Mouse (Mus musculus): ENCODE measurements at regions not wholly inside any gene's neighbourhood (a gene's known extent, or its start where the extent isn't known, plus 50 kb on each side); places are given as distances from the start of the nearest gene placed in this dataset.

DNA sequence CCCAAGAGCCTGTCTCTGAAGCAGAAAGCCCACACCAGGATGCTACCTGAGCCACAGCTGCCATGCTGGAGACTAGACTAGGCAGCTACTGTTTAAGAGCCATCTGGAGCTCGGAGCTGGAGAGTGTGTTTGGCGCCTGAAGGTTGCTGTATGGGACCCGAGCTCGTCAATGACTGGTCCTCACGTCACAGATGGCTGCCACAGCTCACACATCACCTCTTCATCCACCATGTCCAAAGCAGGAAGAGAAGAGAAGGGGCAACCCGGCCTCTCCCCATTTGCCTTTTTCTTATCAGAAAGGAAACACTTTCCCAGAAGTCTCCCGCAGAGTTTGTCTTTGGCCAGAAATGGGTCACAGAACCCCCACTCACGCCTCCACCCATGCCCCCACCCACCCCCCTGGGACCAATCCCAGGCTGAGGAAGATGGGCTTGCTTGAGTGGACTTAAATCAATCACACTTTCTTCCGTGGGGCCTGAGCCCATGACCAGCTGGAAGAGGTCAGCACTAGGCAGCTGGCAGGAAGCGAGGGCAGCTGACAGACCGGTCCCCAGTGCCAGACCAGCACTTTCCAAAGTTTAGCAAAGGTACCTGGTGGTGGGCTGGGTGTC lies 53.5 kb upstream of the Ptpn1 start:
- ATAC-seq (ENCODE audit: low read depth) (no peak), DNase-seq (ENCODE audit: low spot score) (no peak)
- WGBS = 43% methylated on average over 11 of the region's 11 CpGs
- 0 out of 2 replicates have a peak, but pooled peaks cover 4% of the 10 kb centered on the region for H3K9me3 ChIP-seq (ENCODE audit: control insufficient read depth, low read length)
- no peaks in the 10 kb centered on the region for H3K4me1 ChIP-seq (ENCODE audit: control insufficient read depth, insufficient read depth, low read length)
- no peaks in the 10 kb centered on the region for H3K36me3 ChIP-seq (ENCODE audit: control insufficient read depth, insufficient read depth, low read length)
- H3K27ac ChIP-seq (replicated peaks; ENCODE audit: low read depth, low read length) = no peak overlapping the region
- no peak overlapping the region for H3K4me3 ChIP-seq (ENCODE audit: low read depth, low read length)
- H3K9ac ChIP-seq (ENCODE audit: low read depth, low read length) = no peak overlapping the region
- H3K27me3 ChIP-seq (replicated peaks; ENCODE audit: control insufficient read depth, insufficient read depth, low read length) = no peaks in the 10 kb centered on the region
- H3K4me2 ChIP-seq (ENCODE audit: low read depth, low read length) = no peak overlapping the region

DNA sequence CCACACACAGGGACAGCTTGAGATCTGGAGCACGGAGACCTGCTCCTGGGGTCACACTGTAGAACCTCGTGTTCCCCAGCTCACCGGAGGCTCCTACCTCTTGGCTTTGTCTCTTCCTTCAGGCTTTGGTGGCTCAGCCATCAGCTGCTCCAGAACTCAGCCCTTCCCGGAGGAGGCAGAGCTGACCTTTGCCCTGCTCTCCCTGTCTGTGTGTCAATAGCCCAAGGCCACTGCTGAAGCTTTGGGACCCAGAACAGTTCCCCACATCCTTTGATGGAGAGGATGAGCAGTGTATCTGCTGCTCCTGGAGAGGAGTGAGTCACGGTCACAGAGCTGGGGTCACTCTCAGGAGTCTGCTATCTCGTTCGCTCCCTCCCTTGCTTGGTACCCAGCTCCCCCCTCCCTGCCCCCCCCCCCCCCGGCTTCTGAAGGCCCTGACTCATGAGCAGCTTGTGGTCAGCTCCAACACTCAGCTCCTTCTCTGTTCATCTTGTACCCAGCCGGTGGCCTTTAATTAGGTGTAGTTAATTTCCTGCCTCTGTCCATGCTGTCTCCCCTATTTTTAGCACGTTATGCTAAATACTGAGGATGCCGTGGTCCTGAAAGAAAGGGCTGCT lies 54.5 kb upstream of the Ptpn1 start:
- no peak for ATAC-seq (ENCODE audit: low read depth)
- no peaks in the 10 kb centered on the region for H3K36me3 ChIP-seq (ENCODE audit: control insufficient read depth, insufficient read depth, low read length)

DNA sequence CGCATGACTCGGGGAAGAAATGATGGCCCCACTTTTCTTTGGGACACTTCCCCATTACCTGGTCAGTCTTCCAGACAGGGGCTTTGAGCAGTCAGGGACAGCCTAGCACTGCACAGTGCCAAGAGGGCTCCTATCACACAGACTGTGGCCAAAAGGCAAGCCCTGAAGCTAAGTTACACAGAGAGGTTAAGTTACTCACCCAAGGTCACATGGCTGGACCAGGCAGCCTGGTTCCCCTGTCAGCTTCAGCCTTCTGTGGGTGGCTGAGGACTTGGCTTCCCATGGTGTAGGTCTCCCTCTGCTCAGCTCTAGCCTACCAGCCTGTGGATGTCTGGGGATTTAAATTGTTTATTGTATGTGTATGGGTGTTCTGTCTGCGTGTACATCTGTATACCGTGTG lies 59.4 kb upstream of the Ptpn1 start:
- Histone ChIP-seq H3K9me3 (ENCODE audit: control insufficient read depth, low read length) (no peaks in the 10 kb centered on the region), H3K27ac (replicated peaks; ENCODE audit: low read depth, low read length) (no peak overlapping the region), H3K27me3 (replicated peaks; ENCODE audit: control insufficient read depth, insufficient read depth, low read length) (no peaks in the 10 kb centered on the region), H3K4me3 (ENCODE audit: low read depth, low read length) (no peak overlapping the region), H3K36me3 (ENCODE audit: control insufficient read depth, insufficient read depth, low read length) (no peaks in the 10 kb centered on the region), H3K4me2 (ENCODE audit: low read depth, low read length) (no peak overlapping the region), H3K4me1 (ENCODE audit: control insufficient read depth, insufficient read depth, low read length) (no peaks in the 10 kb centered on the region), H3K9ac (ENCODE audit: low read depth, low read length) (no peak overlapping the region)
- ATAC-seq (ENCODE audit: low read depth) (no peak), DNase-seq (ENCODE audit: low spot score) (no peak)
- 89% methylated on average over 4 of the region's 4 CpGs for WGBS

More for the DNA sequence above, 54.5 kb upstream of the Ptpn1 start:
- Histone ChIP-seq H3K9ac (ENCODE audit: low read depth, low read length) (no peak overlapping the region), H3K27me3 (replicated peaks; ENCODE audit: control insufficient read depth, insufficient read depth, low read length) (no peaks in the 10 kb centered on the region), H3K4me3 (ENCODE audit: low read depth, low read length) (no peak overlapping the region), H3K4me2 (ENCODE audit: low read depth, low read length) (no peak overlapping the region), H3K27ac (replicated peaks; ENCODE audit: low read depth, low read length) (no peak overlapping the region), H3K9me3 (ENCODE audit: control insufficient read depth, low read length) (0 out of 2 replicates have a peak, but pooled peaks cover under 1% of the 10 kb centered on the region), H3K4me1 (ENCODE audit: control insufficient read depth, insufficient read depth, low read length) (no peaks in the 10 kb centered on the region)
- no peak for DNase-seq (ENCODE audit: low spot score)
- 41% methylated on average over 11 of the region's 11 CpGs for WGBS

DNA sequence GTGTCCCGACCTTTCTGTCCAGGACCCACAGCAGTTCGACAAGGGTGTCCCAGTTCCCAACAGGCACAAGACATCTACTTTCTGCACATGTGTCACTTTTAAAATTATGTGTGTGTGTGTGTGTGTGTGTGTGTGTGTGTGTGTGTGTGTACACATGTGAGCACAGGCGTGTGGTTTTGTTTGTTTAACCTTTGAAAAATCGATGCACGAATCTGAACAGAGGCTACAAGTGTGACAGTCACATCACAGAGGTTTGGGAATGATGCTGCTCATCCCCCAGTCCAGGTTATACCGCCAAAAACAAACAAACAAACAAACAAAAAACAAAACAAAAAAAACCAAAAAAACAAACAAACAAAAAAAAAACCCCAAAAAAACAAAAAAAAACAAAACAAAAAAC lies 61.7 kb upstream of the Ptpn1 start:
- DNase-seq (ENCODE audit: low spot score) (no peak), ATAC-seq (ENCODE audit: low read depth) (no peak)
- Histone ChIP-seq H3K36me3 (ENCODE audit: control insufficient read depth, insufficient read depth, low read length) (no peaks in the 10 kb centered on the region), H3K27me3 (replicated peaks; ENCODE audit: control insufficient read depth, insufficient read depth, low read length) (no peaks in the 10 kb centered on the region), H3K27ac (replicated peaks; ENCODE audit: low read depth, low read length) (no peak overlapping the region), H3K4me3 (ENCODE audit: low read depth, low read length) (no peak overlapping the region), H3K9ac (ENCODE audit: low read depth, low read length) (no peak overlapping the region), H3K9me3 (ENCODE audit: control insufficient read depth, low read length) (no peaks in the 10 kb centered on the region), H3K4me2 (ENCODE audit: low read depth, low read length) (no peak overlapping the region), H3K4me1 (ENCODE audit: control insufficient read depth, insufficient read depth, low read length) (peaks cover 12% of the 10 kb centered on the region)
- WGBS = 82% methylated on average over 6 of the region's 6 CpGs

DNA sequence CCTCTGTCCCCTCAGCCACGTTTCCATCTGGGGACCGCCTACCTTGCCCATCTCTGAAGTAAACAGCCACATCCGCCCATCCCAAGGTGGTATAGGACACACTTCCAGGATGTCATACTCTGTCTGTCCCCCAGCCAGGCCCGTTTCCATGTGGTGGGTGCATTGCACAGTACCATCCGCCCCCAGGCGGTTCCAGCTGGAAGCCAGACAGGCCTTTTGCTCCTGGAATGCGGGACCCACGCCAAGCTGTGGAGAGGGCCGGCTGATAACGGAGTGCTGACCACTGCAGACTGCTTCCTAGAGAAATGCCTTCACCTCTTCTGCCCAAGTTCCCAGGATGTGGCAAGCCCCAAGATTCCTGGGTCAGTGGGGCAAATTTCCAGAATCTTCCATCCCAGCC lies 65.1 kb upstream of the Ptpn1 start:
- DNase-seq (ENCODE audit: low spot score) (peak; percentile 86), ATAC-seq (ENCODE audit: low read depth) (peak; percentile 64; the same call in 1 of the 2 replicates)
- H3K4me2 ChIP-seq (ENCODE audit: low read depth, low read length) = no peak overlapping the region
- no peaks in the 10 kb centered on the region for H3K27me3 ChIP-seq (replicated peaks; ENCODE audit: control insufficient read depth, insufficient read depth, low read length)
- H3K27ac ChIP-seq (replicated peaks; ENCODE audit: low read depth, low read length) = 0 out of 2 replicates have a peak overlapping the region, but pooled peaks have one; percentile 28
- no peaks in the 10 kb centered on the region for H3K9me3 ChIP-seq (ENCODE audit: control insufficient read depth, low read length)
- H3K4me1 ChIP-seq (ENCODE audit: control insufficient read depth, insufficient read depth, low read length) = peaks cover 17% of the 10 kb centered on the region
- H3K36me3 ChIP-seq (ENCODE audit: control insufficient read depth, insufficient read depth, low read length) = no peaks in the 10 kb centered on the region
- WGBS = 32% methylated on average over 10 of the region's 10 CpGs
- no peak overlapping the region for H3K9ac ChIP-seq (ENCODE audit: low read depth, low read length)
- no peak overlapping the region for H3K4me3 ChIP-seq (ENCODE audit: low read depth, low read length)

DNA sequence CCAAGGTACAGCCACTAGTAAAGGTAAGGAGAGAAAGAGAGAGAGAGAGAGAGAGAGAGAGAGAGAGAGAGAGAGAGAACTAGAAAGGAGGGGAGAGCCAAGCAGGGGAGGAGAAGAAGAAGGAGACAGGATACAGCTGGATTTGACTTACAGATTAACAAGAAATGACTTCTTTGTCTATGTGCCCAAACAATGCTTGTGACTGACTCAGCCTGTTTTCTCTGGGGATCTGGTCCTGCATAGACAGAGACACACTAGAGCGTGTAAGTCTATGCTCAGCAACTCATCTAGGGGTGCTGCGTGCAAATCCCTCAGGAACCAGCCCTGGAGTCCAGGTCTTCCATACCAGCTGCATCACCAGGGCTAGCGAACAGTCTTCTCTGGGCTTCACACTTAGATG lies 66.3 kb upstream of the Ptpn1 start:
- Histone ChIP-seq H3K9ac (ENCODE audit: low read depth, low read length) (no peak overlapping the region), H3K27me3 (replicated peaks; ENCODE audit: control insufficient read depth, insufficient read depth, low read length) (no peaks in the 10 kb centered on the region), H3K4me3 (ENCODE audit: low read depth, low read length) (no peak overlapping the region), H3K9me3 (ENCODE audit: control insufficient read depth, low read length) (no peaks in the 10 kb centered on the region), H3K36me3 (ENCODE audit: control insufficient read depth, insufficient read depth, low read length) (no peaks in the 10 kb centered on the region), H3K27ac (replicated peaks; ENCODE audit: low read depth, low read length) (no peak overlapping the region), H3K4me2 (ENCODE audit: low read depth, low read length) (no peak overlapping the region), H3K4me1 (ENCODE audit: control insufficient read depth, insufficient read depth, low read length) (peaks cover 22% of the 10 kb centered on the region)
- DNase-seq (ENCODE audit: low spot score) = no peak
- 80% methylated on average over 3 of the region's 3 CpGs for WGBS
- no peak for ATAC-seq (ENCODE audit: low read depth)

DNA sequence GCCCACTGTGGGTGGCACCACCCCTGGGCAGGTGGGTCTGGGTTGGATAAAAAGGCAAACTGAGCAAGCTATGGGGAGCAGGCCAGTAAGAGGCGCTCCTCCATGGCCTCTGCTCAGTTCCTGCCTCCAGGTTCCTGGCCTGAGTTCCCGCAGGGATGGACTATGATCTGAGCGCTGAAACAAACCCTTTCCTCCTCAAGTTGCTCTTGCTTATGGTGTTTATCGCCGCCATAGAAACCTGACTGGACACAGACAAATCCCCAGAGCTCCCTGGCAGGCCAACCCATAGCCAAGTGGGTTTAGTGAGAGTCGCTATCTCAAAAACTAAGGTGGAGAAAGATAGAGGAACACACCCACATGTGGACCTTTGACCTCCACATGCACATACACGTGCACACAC lies 67.2 kb upstream of the Ptpn1 start:
- Histone ChIP-seq H3K9me3 (ENCODE audit: control insufficient read depth, low read length) (no peaks in the 10 kb centered on the region), H3K27me3 (replicated peaks; ENCODE audit: control insufficient read depth, insufficient read depth, low read length) (no peaks in the 10 kb centered on the region), H3K4me1 (ENCODE audit: control insufficient read depth, insufficient read depth, low read length) (peaks cover 31% of the 10 kb centered on the region), H3K9ac (ENCODE audit: low read depth, low read length) (no peak overlapping the region), H3K27ac (replicated peaks; ENCODE audit: low read depth, low read length) (no peak overlapping the region), H3K4me2 (ENCODE audit: low read depth, low read length) (no peak overlapping the region), H3K36me3 (ENCODE audit: control insufficient read depth, insufficient read depth, low read length) (no peaks in the 10 kb centered on the region), H3K4me3 (ENCODE audit: low read depth, low read length) (no peak overlapping the region)
- DNase-seq (ENCODE audit: low spot score) (no peak), ATAC-seq (ENCODE audit: low read depth) (no peak)
- WGBS = 75% methylated on average over 7 of the region's 7 CpGs

DNA sequence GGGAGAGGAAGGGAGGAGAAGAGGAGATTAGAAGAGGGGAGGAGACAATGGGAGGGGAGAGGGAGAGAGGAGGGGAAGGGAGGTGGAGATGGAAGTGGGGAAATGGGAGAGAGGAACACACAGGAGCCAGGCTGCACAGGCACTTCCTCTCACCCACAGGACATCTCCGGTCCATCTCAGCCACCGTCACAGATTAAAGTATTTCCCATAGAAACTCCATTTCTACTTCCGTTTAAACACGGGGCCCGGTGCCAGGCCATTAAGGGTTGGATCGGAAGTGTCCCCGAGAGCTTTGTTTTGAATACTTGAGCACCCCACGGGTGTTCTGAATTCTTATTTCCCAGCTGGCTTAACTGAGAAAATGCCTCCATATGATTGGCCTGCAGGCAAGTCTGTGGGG lies 67.6 kb upstream of the Ptpn1 start:
- peak; percentile 42 for DNase-seq (ENCODE audit: low spot score)
- H3K4me3 ChIP-seq (ENCODE audit: low read depth, low read length) = no peak overlapping the region
- no peak overlapping the region for H3K9ac ChIP-seq (ENCODE audit: low read depth, low read length)
- no peaks in the 10 kb centered on the region for H3K36me3 ChIP-seq (ENCODE audit: control insufficient read depth, insufficient read depth, low read length)
- H3K4me2 ChIP-seq (ENCODE audit: low read depth, low read length) = no peak overlapping the region
- H3K27me3 ChIP-seq (replicated peaks; ENCODE audit: control insufficient read depth, insufficient read depth, low read length) = no peaks in the 10 kb centered on the region
- no peak overlapping the region for H3K27ac ChIP-seq (replicated peaks; ENCODE audit: low read depth, low read length)
- H3K9me3 ChIP-seq (ENCODE audit: control insufficient read depth, low read length) = no peaks in the 10 kb centered on the region
- ATAC-seq (ENCODE audit: low read depth) = no peak
- 28% methylated on average over 8 of the region's 8 CpGs for WGBS
- H3K4me1 ChIP-seq (ENCODE audit: control insufficient read depth, insufficient read depth, low read length) = peaks cover 34% of the 10 kb centered on the region

DNA sequence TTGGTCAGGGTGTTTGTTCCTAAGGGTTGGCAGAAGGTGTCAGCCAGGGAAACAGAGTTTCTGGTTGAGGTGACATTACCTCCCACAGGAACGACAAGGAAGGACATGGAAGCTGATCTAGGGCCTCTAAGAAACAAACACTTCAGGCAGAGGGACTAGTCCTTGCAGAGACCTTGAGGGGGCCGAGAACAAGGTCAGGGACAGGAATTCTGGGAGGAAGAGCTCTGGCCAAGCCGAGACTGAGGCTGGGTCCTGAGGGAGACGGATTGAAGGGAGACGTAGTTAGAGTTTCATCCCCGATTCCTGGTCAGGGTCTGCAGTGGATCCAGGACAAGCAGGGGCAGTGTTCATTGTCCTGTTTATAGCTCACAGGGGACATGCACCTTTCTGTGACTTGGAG lies 68.2 kb upstream of the Ptpn1 start:
- Histone ChIP-seq H3K4me2 (ENCODE audit: low read depth, low read length) (no peak overlapping the region), H3K9ac (ENCODE audit: low read depth, low read length) (no peak overlapping the region; the same call in 1 of the 2 replicates), H3K36me3 (ENCODE audit: control insufficient read depth, insufficient read depth, low read length) (no peaks in the 10 kb centered on the region), H3K27ac (replicated peaks; ENCODE audit: low read depth, low read length) (no peak overlapping the region), H3K27me3 (replicated peaks; ENCODE audit: control insufficient read depth, insufficient read depth, low read length) (no peaks in the 10 kb centered on the region), H3K9me3 (ENCODE audit: control insufficient read depth, low read length) (no peaks in the 10 kb centered on the region), H3K4me1 (ENCODE audit: control insufficient read depth, insufficient read depth, low read length) (peaks cover 34% of the 10 kb centered on the region), H3K4me3 (ENCODE audit: low read depth, low read length) (no peak overlapping the region)
- ATAC-seq (ENCODE audit: low read depth) = no peak
- no peak for DNase-seq (ENCODE audit: low spot score)
- 59% methylated on average over 6 of the region's 6 CpGs for WGBS

All from embryonic facial prominence, embryonic 14.5 days (tissue).